Mouse (Mus musculus) lung, postnatal 0 days (tissue): ENCODE measurements around the gene Wwc2. TPM values are rescaled to one million over a fixed set of nuclear protein-coding genes. Genes with fewer than 3 reads are reported as not detected.

ENCODE experiments used
- ATAC-seq: fragments of 200-750 bp; cut with Nextera tagmentation; 2 replicates; pipeline ENCODE4 v1.8.0; 2017; ENCODE audit warnings: moderate library complexity
- DNase-seq: peaks from one replicate; pipeline ENCODE4 v3.0.0-alpha.2; 2016; ENCODE audit warnings: low spot score
- H3K27ac ChIP-seq: fragments of 300-500 bp; sonication (generic); 2 replicates; pipeline ENCODE4 v1.5.1; 2014; ENCODE audit warnings: antibody characterized with exemption, mild to moderate bottlenecking, low read length, mixed read lengths
- H3K27me3 ChIP-seq: fragments of 300-500 bp; sonication (generic); replicated peaks from 2 replicates; pipeline ENCODE4 v1.6.1; 2014; ENCODE audit warnings: low read length, mixed read lengths; ENCODE audit not compliant: insufficient read depth
- H3K36me3 ChIP-seq: fragments of 300-500 bp; sonication (generic); 2 replicates; pipeline ENCODE4 v1.6.1; 2014; ENCODE audit warnings: low read length, mixed read lengths; ENCODE audit not compliant: insufficient read depth
- H3K4me1 ChIP-seq: fragments of 300-500 bp; sonication (generic); 2 replicates; pipeline ENCODE4 v1.6.1; 2014; ENCODE audit warnings: antibody characterized with exemption, low read depth, low read length, mixed read lengths; ENCODE audit not compliant: insufficient read depth
- H3K4me2 ChIP-seq: fragments of 300-500 bp; sonication (generic); replicated peaks from 2 replicates; pipeline ENCODE4 v1.6.1; 2014; ENCODE audit warnings: low read depth, mild to moderate bottlenecking, low read length, moderate library complexity, mixed read lengths
- H3K4me3 ChIP-seq: fragments of 300-500 bp; sonication (generic); 2 replicates; pipeline ENCODE4 v1.5.1; 2014; ENCODE audit warnings: low read depth, low read length
- H3K9ac ChIP-seq: fragments of 300-500 bp; sonication (generic); replicated peaks from 2 replicates; pipeline ENCODE4 v1.6.1; 2014; ENCODE audit warnings: low read depth, mild to moderate bottlenecking
- H3K9me3 ChIP-seq: fragments of 300-500 bp; sonication (generic); 2 replicates; pipeline ENCODE4 v1.6.1; 2016; ENCODE audit warnings: low read length, mixed read lengths
- CTCF ChIP-seq: IDR thresholded peaks from 2 replicates; pipeline ENCODE4 v1.5.1; 2016; ENCODE audit warnings: antibody characterized with exemption, mild to moderate bottlenecking
- EP300 ChIP-seq: IDR thresholded peaks from 2 replicates; pipeline ENCODE4 v1.6.1; 2016; ENCODE audit warnings: antibody characterized with exemption, mild to moderate bottlenecking, control low read depth
- WGBS: fragments of 180-500 bp; shearing (Covaris S2); extraction: QIAGEN DNeasy Blood & Tissue Kit; methylation state at CpG from one replicate; pipeline ENCODE4 v1.1.7; 2014; 5-methylcytosine and 5-hydroxymethylcytosine counted together
- polyA plus RNA-seq: library from polyadenylated mRNA; unstranded; fragments of >200 nt; fragmentation: Nextera tagmentation; extraction: Ambion mirVana; gene quantifications from 2 replicates; pipeline ENCODE4 v1.2.1, GENCODE M21; 2015

Wwc2 gene
- polyA plus RNA-seq, 1 experiment from 2014 or later, result 19.1 TPM

- H3K9me3 ChIP-seq, result no peaks in the 10 kb centered on the region
- no peaks in the 10 kb centered on the region for H3K4me1 ChIP-seq
- no peak overlapping the region for H3K27ac ChIP-seq
- no peak overlapping the region for H3K4me3 ChIP-seq
- no peaks in the 10 kb centered on the region for H3K27me3 ChIP-seq
- DNase-seq, result no peak
- TF ChIP-seq CTCF (no peak), EP300 (no peak)
- no peak overlapping the region for H3K4me2 ChIP-seq
- H3K36me3 ChIP-seq, result no peaks in the 10 kb centered on the region
- 83% methylated on average over 2 of the region's 2 CpGs for WGBS
- no peak for ATAC-seq
- no peak overlapping the region for H3K9ac ChIP-seq
Measured at GRCm38 (mm10) chr8:48019737-48020136, 29.0 kb upstream of the Wwc2 start.

GRCm38 (mm10) chr8:48016538-48016937 is 25.8 kb upstream of the Wwc2 start:
- H3K4me2 ChIP-seq, result no peak overlapping the region
- H3K27me3 ChIP-seq, result no peaks in the 10 kb centered on the region
- peak; percentile 71 for ATAC-seq
- no peak overlapping the region for H3K27ac ChIP-seq
- TF ChIP-seq EP300 (no peak), CTCF (peak; percentile 99)
- H3K9ac ChIP-seq, result no peak overlapping the region
- 15% methylated on average over 8 of the region's 8 CpGs for WGBS
- no peaks in the 10 kb centered on the region for H3K4me1 ChIP-seq
- H3K36me3 ChIP-seq, result no peaks in the 10 kb centered on the region
- peak; percentile 83 for DNase-seq
- no peak overlapping the region for H3K4me3 ChIP-seq
- H3K9me3 ChIP-seq, result no peaks in the 10 kb centered on the region

GRCm38 (mm10) chr8:48014386-48014785 is 23.7 kb upstream of the Wwc2 start:
- Histone ChIP-seq H3K27ac (no peak overlapping the region), H3K27me3 (no peaks in the 10 kb centered on the region), H3K9ac (no peak overlapping the region), H3K4me1 (no peaks in the 10 kb centered on the region), H3K4me2 (no peak overlapping the region), H3K4me3 (no peak overlapping the region), H3K9me3 (no peaks in the 10 kb centered on the region), H3K36me3 (no peaks in the 10 kb centered on the region)
- no peak for TF ChIP-seq EP300
- TF ChIP-seq CTCF, result no peak
- DNase-seq (no peak), ATAC-seq (no peak)
- WGBS, result 90% methylated on average over 6 of the region's 6 CpGs

GRCm38 (mm10) chr8:48013281-48013680 is 22.6 kb upstream of the Wwc2 start:
- no peaks in the 10 kb centered on the region for H3K27me3 ChIP-seq
- H3K4me2 ChIP-seq, result no peak overlapping the region
- ATAC-seq (no peak), DNase-seq (peak; percentile 5)
- WGBS, result 82% methylated on average over 9 of the region's 9 CpGs
- H3K9ac ChIP-seq, result no peak overlapping the region
- no peaks in the 10 kb centered on the region for H3K36me3 ChIP-seq
- TF ChIP-seq EP300 (no peak), CTCF (no peak)
- no peak overlapping the region for H3K27ac ChIP-seq
- no peaks in the 10 kb centered on the region for H3K4me1 ChIP-seq
- H3K9me3 ChIP-seq, result no peaks in the 10 kb centered on the region
- H3K4me3 ChIP-seq, result no peak overlapping the region

GRCm38 (mm10) chr8:48011871-48012270 is 21.1 kb upstream of the Wwc2 start:
- Histone ChIP-seq H3K9me3 (no peaks in the 10 kb centered on the region), H3K4me1 (no peaks in the 10 kb centered on the region), H3K36me3 (no peaks in the 10 kb centered on the region), H3K4me3 (no peak overlapping the region), H3K27me3 (no peaks in the 10 kb centered on the region), H3K9ac (no peak overlapping the region), H3K4me2 (no peak overlapping the region), H3K27ac (no peak overlapping the region)
- DNase-seq (no peak), ATAC-seq (no peak)
- TF ChIP-seq EP300 (no peak), CTCF (no peak)
- WGBS, result 58% methylated on average over 10 of the region's 10 CpGs

- no peak for ATAC-seq
- Histone ChIP-seq H3K36me3 (no peaks in the 10 kb centered on the region), H3K9me3 (no peaks in the 10 kb centered on the region), H3K9ac (no peak overlapping the region), H3K4me1 (no peaks in the 10 kb centered on the region), H3K27me3 (no peaks in the 10 kb centered on the region), H3K4me3 (no peak overlapping the region), H3K4me2 (no peak overlapping the region), H3K27ac (no peak overlapping the region)
- DNase-seq, result no peak
- peak; percentile 24; the same call in 1 of the 2 replicates for TF ChIP-seq CTCF
- TF ChIP-seq EP300, result no peak
- 87% methylated on average over 14 of the region's 14 CpGs for WGBS
Measured at GRCm38 (mm10) chr8:48010977-48011376, 20.3 kb upstream of the Wwc2 start.

- no peak overlapping the region for H3K27ac ChIP-seq
- no peak overlapping the region for H3K4me2 ChIP-seq
- DNase-seq, result no peak
- no peak for TF ChIP-seq CTCF
- no peak for TF ChIP-seq EP300
- no peaks in the 10 kb centered on the region for H3K9me3 ChIP-seq
- no peaks in the 10 kb centered on the region for H3K36me3 ChIP-seq
- H3K4me3 ChIP-seq, result no peak overlapping the region
- no peaks in the 10 kb centered on the region for H3K27me3 ChIP-seq
- ATAC-seq, result no peak
- WGBS, result 86% methylated on average over 15 of the region's 15 CpGs
- no peaks in the 10 kb centered on the region for H3K4me1 ChIP-seq
- no peak overlapping the region for H3K9ac ChIP-seq
Measured at GRCm38 (mm10) chr8:48009399-48009798, 18.7 kb upstream of the Wwc2 start.
